Mouse (Mus musculus) olfactory bulb, adult 2 months (tissue): Measurements from ENCODE around the gene Mrpl19.
A peak's percentile ranks its signal among the peaks of the same experiment; 100 is the strongest.

Source experiments
- CTCF ChIP-seq: fragments of 200-500 bp; IDR thresholded peaks from 2 replicates; pipeline ENCODE4 v1.5.1; 2012; ENCODE audit warnings: low read depth, mild to moderate bottlenecking, low read length, moderate library complexity; ENCODE audit not compliant: insufficient read depth
- POLR2A ChIP-seq: fragments of 200-500 bp; IDR thresholded peaks from 2 replicates; pipeline ENCODE4 v1.6.1; 2012; ENCODE audit warnings: mild to moderate bottlenecking, low read depth, low read length, moderate library complexity; ENCODE audit not compliant: insufficient read depth

DNA sequence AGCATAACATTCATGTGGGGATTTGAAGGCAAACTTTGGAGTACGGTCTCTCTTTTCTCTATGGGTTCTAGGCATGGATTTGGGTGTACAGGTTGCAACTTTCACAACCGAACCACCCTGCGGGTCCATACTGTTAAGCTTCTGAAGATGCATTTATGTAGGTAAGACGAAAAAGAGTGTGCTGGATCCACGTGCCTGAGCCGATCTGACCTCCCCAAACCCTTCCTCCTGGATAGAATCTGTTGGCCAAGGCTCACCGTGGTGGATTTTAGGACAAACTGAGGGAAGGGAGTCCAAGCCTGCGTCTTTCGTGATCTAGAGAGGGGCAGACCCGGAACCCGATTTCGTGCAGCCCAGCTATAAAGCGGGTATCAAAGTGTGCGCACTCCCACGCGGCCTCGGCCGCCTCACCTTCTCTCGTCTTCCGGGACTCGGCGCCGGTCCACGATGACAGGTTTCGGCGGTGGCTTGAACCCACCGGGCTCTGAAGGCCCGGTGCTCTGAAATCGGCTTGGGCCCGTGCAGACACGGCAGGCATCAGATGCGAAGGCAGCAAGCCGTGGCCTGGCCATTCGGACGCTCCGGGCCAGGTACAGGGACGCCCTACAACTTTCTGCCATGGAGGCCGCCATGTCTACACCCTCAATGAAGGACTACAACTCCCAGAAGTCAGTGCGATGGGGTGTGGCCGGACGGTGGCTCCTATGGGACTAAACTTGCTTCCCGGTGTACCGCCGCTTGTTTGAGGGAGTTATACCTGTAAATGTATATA, at the start of gene Mrpl19:
- 0 out of 2 replicates have a peak, but pooled peaks have one; percentile 16 for TF ChIP-seq POLR2A
- no peak for TF ChIP-seq CTCF
